Mouse (Mus musculus) heart, embryonic 13.5 days (tissue): Measurements from ENCODE around the gene Gm17334. TPM values are rescaled to one million over a fixed set of nuclear protein-coding genes. Genes with fewer than 3 reads are reported as not detected.

ENCODE experiments used
- ATAC-seq: fragments of 200-750 bp; cut with Nextera tagmentation; 2 replicates; pipeline ENCODE4 v1.8.0; 2017; ENCODE audit warnings: moderate TSS enrichment; ENCODE audit not compliant: insufficient number of reproducible peaks, low FRiP score, low TSS enrichment; ENCODE audit errors: extremely low read depth
- H3K27ac ChIP-seq: fragments of 300-500 bp; sonication (generic); replicated peaks from 2 replicates; pipeline ENCODE4 v1.5.1; 2015; ENCODE audit warnings: moderate library complexity, mild to moderate bottlenecking, inconsistent platforms
- H3K27me3 ChIP-seq: fragments of 300-500 bp; sonication (generic); replicated peaks from 2 replicates; pipeline ENCODE4 v1.6.1; 2015; ENCODE audit warnings: mild to moderate bottlenecking, inconsistent platforms
- H3K36me3 ChIP-seq: fragments of 300-500 bp; sonication (generic); 2 replicates; pipeline ENCODE4 v1.6.1; 2015; ENCODE audit warnings: mild to moderate bottlenecking, inconsistent platforms
- H3K4me1 ChIP-seq: fragments of 300-500 bp; sonication (generic); 2 replicates; pipeline ENCODE4 v1.6.1; 2015; ENCODE audit warnings: inconsistent platforms
- H3K4me2 ChIP-seq: fragments of 300-500 bp; sonication (generic); 2 replicates; pipeline ENCODE4 v1.6.1; 2015; ENCODE audit warnings: inconsistent platforms, mild to moderate bottlenecking, moderate library complexity
- H3K4me3 ChIP-seq: fragments of 300-500 bp; sonication (generic); 2 replicates; pipeline ENCODE4 v1.5.1; 2015; ENCODE audit warnings: moderate library complexity, mild to moderate bottlenecking, inconsistent platforms
- H3K9ac ChIP-seq: fragments of 300-500 bp; sonication (generic); 2 replicates; pipeline ENCODE4 v1.6.1; 2015; ENCODE audit warnings: inconsistent platforms, mild to moderate bottlenecking, moderate library complexity
- H3K9me3 ChIP-seq: fragments of 300-500 bp; sonication (generic); 2 replicates; pipeline ENCODE4 v1.6.1; 2016; ENCODE audit warnings: inconsistent platforms
- WGBS: fragments of 180-500 bp; shearing (Covaris S2); methylation state at CpG from one replicate; pipeline ENCODE4 v1.1.7; 2015; ENCODE audit warnings: mixed read lengths; 5-methylcytosine and 5-hydroxymethylcytosine counted together
- microRNA-seq: library from miRNA; unstranded; fragments of <30 nt; microRNA quantifications from one replicate; pipeline ENCODE4, GENCODE M21; 2016
- polyA plus RNA-seq: library from polyadenylated mRNA; unstranded; fragments of >200 nt; fragmentation: Nextera tagmentation; extraction: Ambion mirVana; gene quantifications from 2 replicates; pipeline ENCODE4 v1.2.1, GENCODE M21; 2015

Gene Gm17334
- polyA plus RNA-seq, 1 experiment from 2014 or later, result 0.21 TPM

GRCm38 (mm10) chr11:53736771-53737572, 36.0 kb downstream of the Gm17334 start:
- Histone ChIP-seq H3K4me3 (no peak overlapping the region), H3K27me3 (no peaks in the 10 kb centered on the region), H3K27ac (no peak overlapping the region), H3K9ac (no peak overlapping the region), H3K9me3 (no peaks in the 10 kb centered on the region), H3K4me1 (no peaks in the 10 kb centered on the region), H3K4me2 (no peak overlapping the region), H3K36me3 (no peaks in the 10 kb centered on the region)
- 47% methylated on average over 14 of the region's 14 CpGs for WGBS
- ATAC-seq, result peak; percentile 46

- Histone ChIP-seq H3K9ac (peak overlapping the region; percentile 61; the same call in 1 of the 2 replicates), H3K36me3 (no peaks in the 10 kb centered on the region), H3K9me3 (no peaks in the 10 kb centered on the region), H3K4me3 (peak overlapping the region; percentile 33), H3K27me3 (no peaks in the 10 kb centered on the region), H3K27ac (no peak overlapping the region), H3K4me1 (no peaks in the 10 kb centered on the region), H3K4me2 (peak overlapping the region; percentile 65)
- WGBS, result 26% methylated on average over 17 of the region's 17 CpGs
- ATAC-seq, result no peak
These were observed 37.2 kb downstream of the Gm17334 start for GRCm38 (mm10) chr11:53735682-53736245.

GRCm38 (mm10) chr11:53734970-53735681, 37.9 kb downstream of the Gm17334 start:
- Histone ChIP-seq H3K27me3 (no peaks in the 10 kb centered on the region), H3K4me2 (no peak overlapping the region), H3K36me3 (no peaks in the 10 kb centered on the region), H3K9ac (no peak overlapping the region), H3K9me3 (no peaks in the 10 kb centered on the region), H3K4me1 (no peaks in the 10 kb centered on the region), H3K27ac (no peak overlapping the region), H3K4me3 (no peak overlapping the region)
- no peak for ATAC-seq
- WGBS, result 62% methylated on average over 18 of the region's 18 CpGs

GRCm38 (mm10) chr11:53734431-53734830, 38.6 kb downstream of the Gm17334 start:
- ATAC-seq, result no peak
- Histone ChIP-seq H3K36me3 (no peaks in the 10 kb centered on the region), H3K4me1 (no peaks in the 10 kb centered on the region), H3K27me3 (no peaks in the 10 kb centered on the region), H3K4me3 (no peak overlapping the region), H3K9me3 (no peaks in the 10 kb centered on the region), H3K27ac (no peak overlapping the region), H3K9ac (no peak overlapping the region), H3K4me2 (no peak overlapping the region)
- WGBS, result 76% methylated on average over 2 of the region's 2 CpGs

- Histone ChIP-seq H3K4me2 (no peak overlapping the region), H3K9me3 (no peaks in the 10 kb centered on the region), H3K27ac (no peak overlapping the region), H3K4me3 (no peak overlapping the region), H3K36me3 (no peaks in the 10 kb centered on the region), H3K4me1 (no peaks in the 10 kb centered on the region), H3K27me3 (no peaks in the 10 kb centered on the region), H3K9ac (no peak overlapping the region)
- no peak for ATAC-seq
- 79% methylated on average over 7 of the region's 7 CpGs for WGBS
These were observed 39.2 kb downstream of the Gm17334 start for GRCm38 (mm10) chr11:53733824-53734223.

- WGBS, result 77% methylated on average over 8 of the region's 8 CpGs
These were observed 40.7 kb downstream of the Gm17334 start for GRCm38 (mm10) chr11:53732244-53732643.

GRCm38 (mm10) chr11:53731457-53731856, 41.5 kb downstream of the Gm17334 start:
- Histone ChIP-seq H3K4me2 (no peak overlapping the region), H3K9me3 (no peaks in the 10 kb centered on the region), H3K4me3 (no peak overlapping the region), H3K9ac (no peak overlapping the region), H3K27ac (no peak overlapping the region), H3K36me3 (no peaks in the 10 kb centered on the region), H3K27me3 (no peaks in the 10 kb centered on the region), H3K4me1 (no peaks in the 10 kb centered on the region)
- 87% methylated on average over 7 of the region's 7 CpGs for WGBS
- no peak for ATAC-seq

More at GRCm38 (mm10) chr11:53732244-53732643, 40.7 kb downstream of the Gm17334 start:
- ATAC-seq, result no peak
- Histone ChIP-seq H3K27ac (no peak overlapping the region), H3K4me1 (no peaks in the 10 kb centered on the region), H3K9ac (no peak overlapping the region), H3K4me3 (no peak overlapping the region), H3K27me3 (no peaks in the 10 kb centered on the region), H3K4me2 (no peak overlapping the region), H3K36me3 (no peaks in the 10 kb centered on the region), H3K9me3 (no peaks in the 10 kb centered on the region)

Small RNA genes lying within 50 kb of the gene (microRNA-seq; reads per million reads assigned to microRNA genes)
- gene Mir7671, result not detected

Other genes starting within 250 kb of the Gm17334 start
- gene Kif3a, start 205.8 kb downstream of the Gm17334 start, polyA plus RNA-seq, result 37.3 and 41.5 TPM in 2 replicates
- gene Il4, start 154.5 kb downstream of the Gm17334 start, polyA plus RNA-seq, result 0.40 and 0.79 TPM in 2 replicates
- gene Il13, start 138.5 kb downstream of the Gm17334 start, polyA plus RNA-seq, result not detected in 2 replicates
- gene Rad50, start 65.9 kb downstream of the Gm17334 start, polyA plus RNA-seq, result 19.1 and 20.3 TPM in 2 replicates
- gene Il5, start 52.4 kb downstream of the Gm17334 start, polyA plus RNA-seq, result not detected in 2 replicates
- gene Irf1, start 3.2 kb downstream of the Gm17334 start, polyA plus RNA-seq, result 8.6 and 10.0 TPM in 2 replicates
- 0.22 and 0.25 TPM in 2 replicates for gene Gm12216, start 86.1 kb upstream of the Gm17334 start, polyA plus RNA-seq
- gene Slc22a5, start 118.5 kb upstream of the Gm17334 start, polyA plus RNA-seq, result 6.4 and 8.7 TPM in 2 replicates
- gene Slc22a21, start 207.1 kb upstream of the Gm17334 start, polyA plus RNA-seq, result 2.2 TPM in 2 replicates